Mouse (Mus musculus) cerebellum, postnatal 14 days (tissue): ENCODE measurements around the gene Prss33.
"Not testable (repeated sequence)": the region's sequence is repeated elsewhere in the genome, so short reads cannot be mapped to it uniquely, and the experiment has no call there.

Experiments
- DNase-seq, 2 experiments: peaks; one replicate each; pipeline ENCODE4 v3.0.0; 2021; ENCODE audit warnings: mixed read lengths in 2 of 2

Prss33 gene

DNA sequence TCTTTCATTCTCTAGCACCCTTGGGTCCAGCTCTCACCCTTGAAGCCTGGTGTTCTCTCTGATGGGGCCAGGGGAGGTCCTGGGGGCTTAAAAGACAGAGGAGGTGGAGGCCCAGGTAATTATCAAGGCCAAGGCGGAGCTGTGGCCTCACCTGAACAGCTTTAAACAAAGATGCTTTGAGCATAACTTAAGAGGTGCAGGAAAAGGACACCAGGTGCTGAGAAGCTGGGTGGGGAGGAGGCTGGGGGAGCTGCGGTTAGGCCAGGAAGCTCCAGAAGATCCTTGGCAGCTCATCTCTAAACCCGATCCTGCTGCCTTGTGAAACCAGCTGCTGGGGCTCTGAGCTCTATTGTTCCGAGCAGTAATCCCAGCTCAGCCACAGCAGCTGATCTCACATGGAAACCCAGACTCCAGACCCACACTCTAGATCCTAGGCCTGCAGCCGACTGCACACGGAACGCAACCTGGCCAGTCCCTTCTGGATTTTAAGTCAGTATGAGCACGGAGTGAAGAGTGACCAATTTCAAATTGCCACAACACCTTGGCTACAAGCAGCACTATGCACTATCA, at the start of gene Prss33:
Gene Prss33 (minus strand): TSS at position 51 of the 570 bp plus-strand sequence.
- peak in 1 of 2 experiments; percentile 1 for DNase-seq

- DNase-seq: not testable (repeated sequence)
These were observed 44.7 kb upstream of the Prss33 start, which contains the start of the genes Dcpp1 and Dcpp2 for GRCm38 (mm10) chr17:23880576-23880975. Gene Dcpp1, plus strand, starts transcription at chr17:23880876. Gene Dcpp2, plus strand, starts transcription at chr17:23880880.

GRCm38 (mm10) chr17:23877166-23877565, 41.3 kb upstream of the Prss33 start:
- DNase-seq: no peak

- DNase-seq: no peak
These were observed 40.9 kb upstream of the Prss33 start for GRCm38 (mm10) chr17:23876741-23877140.

GRCm38 (mm10) chr17:23873884-23874856, 38.3 kb upstream of the Prss33 start:
- peak; percentile 66 to 75 for DNase-seq

DNA sequence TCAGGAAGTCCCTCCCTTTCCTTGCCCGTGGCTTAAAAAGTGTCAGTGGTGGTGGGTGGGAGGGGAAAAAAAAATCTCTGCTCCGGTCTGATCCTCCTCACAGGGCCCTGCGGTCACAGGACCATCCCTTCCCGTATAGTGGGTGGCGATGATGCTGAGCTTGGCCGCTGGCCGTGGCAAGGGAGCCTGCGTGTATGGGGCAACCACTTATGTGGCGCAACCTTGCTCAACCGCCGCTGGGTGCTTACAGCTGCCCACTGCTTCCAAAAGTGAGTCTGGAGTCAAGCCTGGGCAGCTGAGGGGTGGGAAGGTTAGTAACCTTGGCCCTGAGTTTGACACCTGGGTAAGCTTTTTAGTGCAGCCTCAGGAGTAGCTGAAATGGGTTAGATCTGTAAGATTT, 32.7 kb upstream of the Prss33 start:
- DNase-seq: no peak

DNA sequence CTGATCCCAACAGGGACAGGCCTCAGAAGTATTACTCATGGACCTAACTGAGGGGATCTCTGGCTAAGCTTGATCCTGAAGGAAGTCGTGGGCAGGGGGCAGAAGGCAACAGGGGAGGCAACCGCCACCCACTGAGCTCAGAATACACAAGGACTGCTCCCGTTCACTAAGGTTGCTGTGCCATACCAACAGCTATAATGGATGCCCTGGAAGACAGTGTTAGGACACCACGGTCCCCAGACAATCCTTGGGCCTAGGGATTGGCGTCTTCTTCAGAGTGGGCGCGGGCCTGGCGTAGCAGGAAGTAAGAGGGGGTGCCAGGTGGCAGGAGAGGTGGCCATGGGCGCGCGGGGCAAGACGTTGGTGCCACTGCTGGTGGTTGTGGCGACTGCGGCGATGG, 31.9 kb upstream of the Prss33 start, which contains the start of gene Prss21:
Gene Prss21 (plus strand): TSS at position 301 of the 400 bp plus-strand sequence.
- DNase-seq: no peak

GRCm38 (mm10) chr17:23862926-23863325, 27.1 kb upstream of the Prss33 start:
- DNase-seq: peak in 1 of 2 experiments; percentile 30

- no peak for DNase-seq
These were observed 22.1 kb upstream of the Prss33 start for GRCm38 (mm10) chr17:23857913-23858312.

GRCm38 (mm10) chr17:23857193-23857592, 21.3 kb upstream of the Prss33 start:
- DNase-seq: no peak

DNA sequence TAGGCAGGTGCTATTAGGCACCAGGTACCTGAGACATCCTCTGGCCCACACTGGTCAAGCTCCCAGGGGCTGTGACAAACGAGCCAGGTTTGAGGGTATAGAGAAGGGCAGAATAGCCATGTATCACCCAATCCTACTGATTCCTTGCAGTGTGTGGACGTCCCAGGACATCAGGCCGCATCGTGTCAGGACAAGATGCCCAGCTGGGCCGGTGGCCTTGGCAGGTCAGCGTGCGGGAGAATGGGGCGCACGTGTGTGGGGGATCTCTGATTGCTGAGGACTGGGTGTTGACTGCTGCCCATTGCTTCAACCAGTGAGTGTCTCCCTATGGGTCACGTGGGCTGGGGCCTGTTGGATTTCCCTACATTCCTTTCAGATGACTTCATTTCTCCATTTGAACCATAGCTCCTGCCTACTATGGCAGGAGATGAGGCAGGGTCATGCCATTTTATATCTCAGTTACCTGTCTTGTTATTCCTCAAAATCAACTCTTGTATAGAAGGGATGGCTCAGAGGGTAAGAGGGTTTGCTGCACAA, 18.4 kb upstream of the Prss33 start:
- no peak for DNase-seq

DNA sequence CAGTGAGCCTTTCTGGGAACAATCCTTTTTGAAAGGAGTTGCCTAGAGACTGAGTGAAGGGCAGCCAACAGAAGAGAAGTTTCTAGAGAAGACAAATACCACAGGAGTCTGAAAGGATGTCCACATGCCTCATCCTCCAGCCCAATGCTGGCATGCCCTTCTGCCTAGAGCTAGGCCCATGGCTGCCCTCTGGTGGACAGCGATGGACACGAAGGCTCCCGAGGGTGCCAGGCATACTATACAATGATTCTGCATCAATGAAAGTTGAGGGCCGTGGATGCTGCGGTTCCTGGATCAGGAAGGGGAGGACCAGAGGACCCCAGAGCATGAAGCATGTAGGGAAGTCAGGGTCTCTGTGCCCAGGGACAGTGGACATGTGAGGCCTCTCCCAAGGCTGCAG, 17.4 kb upstream of the Prss33 start:
- peak; percentile 71 to 86 for DNase-seq

DNA sequence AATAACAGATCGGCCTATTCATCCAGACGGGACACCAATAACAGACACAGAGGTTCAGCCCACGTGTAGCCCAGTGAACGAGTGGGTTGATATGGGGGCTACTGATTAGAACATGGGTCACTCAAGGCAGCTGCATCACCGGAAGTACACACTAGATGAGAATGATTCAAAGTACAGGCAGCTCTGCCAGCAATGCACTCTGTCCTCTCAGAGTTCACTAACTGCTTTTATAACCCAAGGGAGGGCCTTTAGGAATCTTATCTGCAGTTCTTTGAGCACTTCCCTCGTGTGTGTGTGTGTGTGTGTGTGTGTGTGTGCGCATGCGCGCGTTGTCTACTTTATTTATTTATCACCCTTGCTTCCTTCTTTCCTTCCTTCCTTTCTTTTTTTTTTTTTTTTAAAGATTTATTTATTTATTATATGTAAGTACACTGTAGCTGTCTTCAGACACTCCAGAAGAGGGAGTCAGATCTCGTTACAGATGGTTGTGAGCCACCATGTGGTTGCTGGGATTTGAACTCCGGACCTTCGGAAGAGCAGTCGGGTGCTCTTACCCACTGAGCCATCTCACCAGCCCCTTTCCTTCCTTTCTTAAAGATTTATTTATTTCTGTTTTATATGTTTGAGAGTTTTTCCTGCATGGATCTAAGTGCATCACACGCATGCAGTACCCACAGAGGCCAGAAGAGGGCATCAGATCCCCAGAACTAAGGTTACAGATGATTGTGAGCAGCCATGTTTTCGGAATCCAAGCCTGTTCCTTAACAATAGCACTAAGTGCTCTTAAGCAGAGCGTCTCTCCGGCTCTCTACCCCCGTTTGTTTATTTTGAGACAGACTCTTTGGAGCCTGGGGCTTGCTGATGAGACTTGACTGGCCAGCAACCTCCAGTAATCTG, 15.2 kb upstream of the Prss33 start:
- DNase-seq: peak; percentile 77 to 87

GRCm38 (mm10) chr17:23850028-23850427, 14.2 kb upstream of the Prss33 start:
- no peak for DNase-seq

DNA sequence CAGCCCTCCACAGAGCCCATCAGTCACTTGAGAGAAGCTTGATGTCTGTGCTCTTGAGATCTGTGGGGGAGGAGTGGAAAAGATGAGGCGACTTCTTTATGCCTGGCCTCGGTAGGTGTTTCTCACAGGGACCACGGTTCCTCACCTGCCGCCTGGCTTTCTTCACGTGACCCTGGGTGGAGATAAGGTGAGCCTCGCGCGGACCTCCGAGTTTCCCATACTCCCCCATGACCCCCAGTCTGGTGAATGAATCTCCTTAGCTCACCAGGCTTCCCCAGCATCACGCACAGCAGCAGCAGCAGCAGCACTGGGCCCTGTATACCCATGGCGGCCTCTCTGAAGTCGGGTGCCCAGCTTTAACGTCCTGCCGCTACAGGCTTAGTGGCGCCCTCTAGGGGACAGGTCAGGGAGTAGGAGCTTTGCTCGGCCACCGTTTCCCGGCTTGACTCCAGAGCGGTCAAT, 8.0 kb upstream of the Prss33 start, which contains the start of the genes Prss32 and Prss41:
Gene Prss32 (plus strand): TSS at position 44 of the 462 bp plus-strand sequence.
Gene Prss41 (minus strand): TSS at position 361 of the 462 bp plus-strand sequence.
- peak; percentile 71 to 80 for DNase-seq

DNA sequence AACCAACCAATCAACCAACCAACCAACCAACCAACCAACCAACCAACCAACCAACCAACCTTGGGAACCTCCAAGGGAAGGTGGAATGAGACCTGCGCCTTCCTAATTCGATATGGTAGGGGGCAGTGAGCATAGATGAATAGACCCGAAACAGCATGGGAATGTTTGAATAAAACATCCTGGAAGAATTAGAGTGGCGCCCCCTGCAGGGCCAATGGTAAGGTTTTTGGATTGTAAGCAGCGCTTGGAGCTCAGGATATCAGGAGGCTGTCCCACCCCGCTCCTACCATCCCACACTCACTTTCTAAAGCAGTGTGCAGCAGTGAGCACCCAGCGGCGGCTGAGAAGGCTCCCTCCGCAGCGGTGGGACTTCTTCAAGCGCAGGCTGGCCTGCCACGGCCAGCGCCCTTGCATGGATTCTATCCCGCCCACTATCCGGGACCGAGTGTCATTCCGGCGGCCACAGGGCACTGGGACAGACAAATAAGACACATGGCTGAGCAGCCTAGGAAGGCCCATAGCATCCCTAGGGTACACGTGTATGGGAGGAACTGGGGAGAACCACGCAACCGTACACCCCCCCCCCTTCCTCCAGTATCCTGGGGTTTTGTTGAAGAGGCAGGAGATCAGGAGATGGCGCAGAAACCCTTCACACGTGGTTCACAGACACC, 7.4 kb upstream of the Prss33 start:
- DNase-seq: peak in 1 of 2 experiments; percentile 33

GRCm38 (mm10) chr17:23841145-23841544, 5.3 kb upstream of the Prss33 start:
- peak; percentile 75 to 83 for DNase-seq

DNA sequence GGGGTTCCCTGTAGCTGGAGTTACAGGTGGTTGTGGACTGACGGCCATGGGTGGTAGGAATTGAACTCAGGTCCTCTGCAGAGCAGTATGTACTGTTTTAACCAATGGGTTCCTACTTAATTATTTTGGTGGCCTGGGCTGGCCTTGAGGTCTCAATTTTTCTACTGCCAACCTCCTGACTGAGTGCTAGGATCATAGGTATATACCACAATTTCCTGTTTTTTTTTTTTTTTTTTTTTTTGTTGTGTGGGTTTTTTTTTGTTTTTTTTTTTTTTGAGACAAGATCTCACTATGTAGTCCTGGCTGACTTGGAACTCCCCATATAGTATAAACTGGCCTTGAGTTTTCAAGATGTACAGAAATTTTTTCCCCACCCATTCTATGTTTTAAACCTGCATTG, 4.7 kb downstream of the Prss33 start:
- no peak for DNase-seq

DNA sequence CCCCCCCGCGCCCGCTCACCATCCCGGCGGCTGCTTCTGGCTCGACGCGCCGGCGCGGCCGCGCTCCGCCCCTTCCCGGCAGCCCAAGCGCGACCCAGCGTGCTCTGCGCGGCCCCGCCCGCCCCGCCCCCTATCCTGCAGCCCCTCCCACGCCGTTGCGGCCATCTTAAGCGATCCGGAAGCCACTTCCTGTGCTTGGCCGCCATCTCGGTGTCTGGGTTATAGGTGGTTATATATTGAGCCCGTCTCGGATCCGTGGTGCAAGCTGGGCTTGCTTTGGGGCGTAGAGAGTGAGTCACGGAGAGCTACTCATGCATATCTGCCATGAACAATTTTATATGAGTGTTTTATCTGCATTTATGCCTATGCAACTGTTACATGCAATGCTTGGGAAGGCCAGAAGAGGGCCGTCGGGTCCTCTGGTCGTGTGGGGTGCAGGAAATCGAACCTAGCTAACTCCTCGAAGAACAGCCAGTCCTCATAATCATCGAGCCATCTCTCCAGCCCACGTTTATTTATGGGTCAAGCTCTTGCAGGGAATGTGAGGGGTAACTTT, 6.7 kb downstream of the Prss33 start, which contains the start of gene Elob:
Gene Elob (minus strand): TSS at position 73 of the 556 bp plus-strand sequence.
- peak; percentile 88 to 90 for DNase-seq

DNA sequence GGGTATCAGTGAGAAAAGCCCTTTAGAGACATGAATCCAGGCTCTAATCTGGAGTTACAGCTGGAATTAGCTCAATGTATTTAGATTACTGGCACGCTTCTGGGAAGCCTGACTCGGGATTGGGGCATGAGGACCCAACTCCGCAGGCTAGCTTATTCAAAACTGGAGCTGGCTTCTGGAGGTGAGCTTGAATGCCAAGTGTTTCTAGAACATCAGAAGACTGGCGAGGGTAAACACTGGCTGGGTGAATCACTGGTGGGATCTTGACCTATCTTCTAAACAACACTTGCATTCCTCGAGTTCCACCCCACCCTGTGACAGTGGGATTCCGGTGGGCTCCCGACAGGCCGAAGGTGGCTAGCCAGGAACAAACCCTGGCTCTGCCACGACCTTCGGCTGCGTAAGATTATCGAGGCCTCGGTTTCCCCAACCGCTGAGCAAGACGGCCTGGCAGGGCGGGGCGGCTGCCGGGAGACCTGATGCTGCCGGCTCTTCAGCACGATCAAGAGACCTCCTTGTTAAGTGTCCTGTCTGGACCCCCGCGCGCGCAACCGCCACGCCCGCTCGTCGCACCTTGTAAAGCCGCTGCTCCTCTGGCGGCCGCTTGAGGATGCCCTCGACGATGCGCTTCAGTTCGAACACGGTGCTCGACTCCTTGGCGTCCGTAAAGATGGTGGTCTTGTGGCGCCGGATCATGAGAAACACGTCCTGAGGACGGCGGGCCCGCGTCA, 7.4 kb downstream of the Prss33 start:
- peak in 1 of 2 experiments; percentile 78 for DNase-seq
